ENCODE assay signal across 11 mouse cellular contexts in genomic region chr4:125328806-125329205, GRCm38 (mm10).
A peak's percentile ranks its signal among the peaks of the same experiment; 100 is the strongest.
DNase-seq lines count a peak whose midpoint lies in the region; ATAC-seq and TF ChIP-seq lines count a peak whose summit lies in the region.
"Had no signal": no experiment of that assay in that cellular context is flagged by ENCODE, and none has a peak within 500 bp of the region (broad histone marks: within the 10 kb centered on the region; RNA-seq: fewer than 3 reads in every experiment).

No protein-coding gene starts in this region.

- H3K9ac ChIP-seq in kidney, postnatal 0 days (ENCODE audit: low read depth, low read length) = no peak overlapping the region
- no peak overlapping the region for H3K9ac ChIP-seq in kidney, embryonic 16.5 days (replicated peaks; ENCODE audit: low read length)
- H3K9ac ChIP-seq in CH12.LX (ENCODE audit: insufficient read depth, low read depth) = no peak overlapping the region
- no peak overlapping the region for H3K9ac ChIP-seq in limb, embryonic 11.5 days (ENCODE audit: low read length)
- H3K9ac ChIP-seq: embryonic facial prominence, embryonic 15.5 days; heart, embryonic 13.5 days; kidney, embryonic 15.5 days had no signal

- H3K4me1 ChIP-seq in kidney, postnatal 0 days (replicated peaks; ENCODE audit: insufficient read depth, low read length) = no peaks in the 10 kb centered on the region
- H3K4me1 ChIP-seq in kidney, embryonic 16.5 days (ENCODE audit: insufficient read depth, low read length) = no peaks in the 10 kb centered on the region
- no peaks in the 10 kb centered on the region for H3K4me1 ChIP-seq in CH12.LX (ENCODE audit: control insufficient read depth in 1 of 2, insufficient read depth in 2 of 2)
- no peaks in the 10 kb centered on the region for H3K4me1 ChIP-seq in limb, embryonic 11.5 days (ENCODE audit: control insufficient read depth, insufficient read depth, low read length)
- H3K4me1 ChIP-seq: embryonic facial prominence, embryonic 15.5 days; heart, embryonic 13.5 days; kidney, embryonic 15.5 days had no signal

- H3K36me3 ChIP-seq in kidney, postnatal 0 days (ENCODE audit: insufficient read depth, low read length) = no peaks in the 10 kb centered on the region
- H3K36me3 ChIP-seq in kidney, embryonic 16.5 days (ENCODE audit: insufficient read depth, low read length) = no peaks in the 10 kb centered on the region
- no peaks in the 10 kb centered on the region for H3K36me3 ChIP-seq in CH12.LX (replicated peaks in 1 of 2; ENCODE audit: control insufficient read depth in 1 of 2, insufficient read depth in 1 of 2, low read length in 1 of 2)
- H3K36me3 ChIP-seq in limb, embryonic 11.5 days (ENCODE audit: control insufficient read depth, insufficient read depth, low read length) = no peaks in the 10 kb centered on the region
- H3K36me3 ChIP-seq: embryonic facial prominence, embryonic 15.5 days; heart, embryonic 13.5 days; kidney, embryonic 15.5 days had no signal

- DNase-seq in kidney, postnatal 0 days (ENCODE audit: low spot score) = peak; percentile 69
- peak; percentile 10 for DNase-seq in CH12.LX (ENCODE audit: extremely low read depth)
- peak; percentile 73 for DNase-seq in ZHBTc4 (ENCODE audit: low read depth, low spot score)
- DNase-seq in limb, embryonic 11.5 days (ENCODE audit: low spot score) = peak; percentile 76
- no peak for DNase-seq in cerebellum, adult 11 months
- no peak for DNase-seq in left cerebral cortex, postnatal 4 days
- DNase-seq: right cerebral cortex, postnatal 14 days had no signal

- no peak overlapping the region for H3K27ac ChIP-seq in kidney, postnatal 0 days
- no peak overlapping the region for H3K27ac ChIP-seq in kidney, embryonic 16.5 days (ENCODE audit: low read length)
- H3K27ac ChIP-seq in CH12.LX (ENCODE audit: insufficient read depth, low read depth) = no peak overlapping the region
- H3K27ac ChIP-seq in limb, embryonic 11.5 days (replicated peaks; ENCODE audit: low read depth, low read length) = no peak overlapping the region
- H3K27ac ChIP-seq: embryonic facial prominence, embryonic 15.5 days; heart, embryonic 13.5 days; kidney, embryonic 15.5 days had no signal

- no peak for TF ChIP-seq POLR2A in CH12.LX (IDR thresholded peaks at IDR 0.05; ENCODE audit: low read depth, low read length)

- no peaks in the 10 kb centered on the region for H3K9me3 ChIP-seq in kidney, postnatal 0 days (replicated peaks; ENCODE audit: low read length)
- H3K9me3 ChIP-seq in kidney, embryonic 16.5 days (ENCODE audit: low read length) = no peaks in the 10 kb centered on the region
- H3K9me3 ChIP-seq in CH12.LX (replicated peaks; ENCODE audit: low read length) = no peaks in the 10 kb centered on the region
- H3K9me3 ChIP-seq in limb, embryonic 11.5 days (ENCODE audit: control insufficient read depth, low read length) = no peaks in the 10 kb centered on the region
- H3K9me3 ChIP-seq: embryonic facial prominence, embryonic 15.5 days; heart, embryonic 13.5 days; kidney, embryonic 15.5 days had no signal

- no peaks in the 10 kb centered on the region for H3K79me2 ChIP-seq in CH12.LX (replicated peaks; ENCODE audit: control insufficient read depth, extremely low read depth, insufficient read depth, poor library complexity, severe bottlenecking)

- H3K4me2 ChIP-seq in kidney, postnatal 0 days (ENCODE audit: low read length) = no peak overlapping the region
- no peak overlapping the region for H3K4me2 ChIP-seq in kidney, embryonic 16.5 days (replicated peaks; ENCODE audit: low read depth, low read length)
- H3K4me2 ChIP-seq in CH12.LX (ENCODE audit: insufficient read depth, low read depth, poor library complexity, severe bottlenecking) = no peak overlapping the region
- H3K4me2 ChIP-seq in limb, embryonic 11.5 days (ENCODE audit: low read depth, severe bottlenecking) = no peak overlapping the region
- H3K4me2 ChIP-seq: embryonic facial prominence, embryonic 15.5 days; heart, embryonic 13.5 days; kidney, embryonic 15.5 days had no signal

- in situ Hi-C loops in CH12.LX (cut with MboI; ENCODE audit: low pct_ligation_motif_present, low pct_unique_long_range_greater_than_20kb, low sequenced_read_pairs) = no loop called here

- no peak for TF ChIP-seq RAD21 in CH12.LX (IDR thresholded peaks at IDR 0.05; ENCODE audit: low read depth, low read length)

- dilution Hi-C loops in CH12.LX (cut with MboI; ENCODE audit: extremely low pct_ligation_motif_present, extremely low pct_unique_long_range_greater_than_20kb, low sequenced_read_pairs) = no loop called here

- no peak overlapping the region for H3K4me3 ChIP-seq in kidney, postnatal 0 days (replicated peaks; ENCODE audit: low read depth, low read length)
- no peak overlapping the region for H3K4me3 ChIP-seq in kidney, embryonic 16.5 days (ENCODE audit: low read length)
- no peak overlapping the region for H3K4me3 ChIP-seq in CH12.LX (replicated peaks in 1 of 3; ENCODE audit: low read depth in 2 of 3, low read length in 2 of 3, poor library complexity in 1 of 3)
- no peak overlapping the region for H3K4me3 ChIP-seq in limb, embryonic 11.5 days (ENCODE audit: low read depth, low read length)
- H3K4me3 ChIP-seq: embryonic facial prominence, embryonic 15.5 days; heart, embryonic 13.5 days; kidney, embryonic 15.5 days had no signal

- intact Hi-C loops in left cerebral cortex, postnatal 4 days (cut with DNase I) = no loop called here

- 29% methylated on average over 3 of the region's 3 CpGs for WGBS in kidney, postnatal 0 days
- 27% methylated on average over 3 of the region's 3 CpGs for WGBS in kidney, embryonic 16.5 days
- WGBS in limb, embryonic 11.5 days = 24% methylated on average over 3 of the region's 3 CpGs

- ATAC-seq in kidney, postnatal 0 days (replicated peaks; ENCODE audit: low FRiP score, low read depth) = no peak
- no peak for ATAC-seq in kidney, embryonic 16.5 days (ENCODE audit: low FRiP score, low TSS enrichment)
- ATAC-seq in limb, embryonic 11.5 days (ENCODE audit: insufficient number of reproducible peaks, low FRiP score, low TSS enrichment, low read depth) = no peak

- TF ChIP-seq EP300 in CH12.LX (IDR thresholded peaks at IDR 0.05; ENCODE audit: low read length) = no peak

- H3K27me3 ChIP-seq in kidney, postnatal 0 days (ENCODE audit: insufficient read depth, low read length) = no peaks in the 10 kb centered on the region
- no peaks in the 10 kb centered on the region; the same call in 1 of the 2 replicates for H3K27me3 ChIP-seq in kidney, embryonic 16.5 days (ENCODE audit: insufficient read depth, low read length)
- peaks cover 86% of the 10 kb centered on the region for H3K27me3 ChIP-seq in CH12.LX (replicated peaks)
- 0 out of 2 replicates have a peak, but pooled peaks cover 2% of the 10 kb centered on the region for H3K27me3 ChIP-seq in limb, embryonic 11.5 days (ENCODE audit: control insufficient read depth, insufficient read depth, low read length)
- H3K27me3 ChIP-seq: embryonic facial prominence, embryonic 15.5 days; kidney, embryonic 15.5 days had no signal

- TF ChIP-seq CTCF in kidney, postnatal 0 days (IDR thresholded peaks at IDR 0.05; ENCODE audit: low read depth) = no peak
- no peak for TF ChIP-seq CTCF in CH12.LX (conservative IDR thresholded peaks at IDR 0.05 in 1 of 2, IDR thresholded peaks at IDR 0.05 in 1 of 2; ENCODE audit: low read depth in 2 of 2, low read length in 2 of 2)

TF ChIP-seq in CH12.LX, 34 proteins besides CTCF, POLR2A, EP300 and RAD21:
- TF ChIP-seq MAZ (IDR thresholded peaks at IDR 0.05; ENCODE audit: low read depth, low read length) = no peak
- TF ChIP-seq MAX (IDR thresholded peaks at IDR 0.05; ENCODE audit: low read length) = no peak
- TF ChIP-seq ZKSCAN1 (IDR thresholded peaks at IDR 0.05; ENCODE audit: borderline replicate concordance, low read depth, low read length) = no peak
- no peak for TF ChIP-seq SMC3 (IDR thresholded peaks at IDR 0.05; ENCODE audit: low read depth, low read length)
- TF ChIP-seq IRF4 (IDR thresholded peaks at IDR 0.05; ENCODE audit: low read depth, low read length) = no peak
- no peak for TF ChIP-seq E2F4 (IDR thresholded peaks at IDR 0.05; ENCODE audit: insufficient replicate concordance, low read depth, low read length)
- no peak for TF ChIP-seq UBTF (IDR thresholded peaks at IDR 0.05; ENCODE audit: low read depth, low read length)

Comparison
In these comparisons a context has a peak if more than half of its experiments do, and no peak if none do; other contexts are left out.
1. DNase-seq: peak in kidney, postnatal 0 days (single experiment), CH12.LX (single experiment), ZHBTc4 (single experiment) and limb, embryonic 11.5 days (single experiment); none in cerebellum, adult 11 months (single experiment) and left cerebral cortex, postnatal 4 days (single experiment).